Mouse (Mus musculus): ENCODE measurements around the gene Phlpp2.
A peak's percentile ranks its signal among the peaks of the same experiment; 100 is the strongest.

GRCm38 (mm10) chr8:109947447-109948284 is 79.3 kb downstream of the Phlpp2 start:
- TF ChIP-seq EP300 (IDR thresholded peaks at IDR 0.05) (no peak), CTCF (IDR thresholded peaks at IDR 0.05) (peak; percentile 71)
